Mouse (Mus musculus) central nervous system, embryonic 18 days (tissue): ENCODE measurements around the gene Otx2. TPM values are rescaled to one million over a fixed set of nuclear protein-coding genes. Genes with fewer than 3 reads are reported as not detected.

Experiments used
- polyA plus RNA-seq: library from polyadenylated mRNA; depleted of rRNA; stranded (reverse); fragments of >200 nt; gene quantifications from 2 replicates; pipeline ENCODE4 v1.2.3, GENCODE M21; 2012; rRNA removed

Otx2 gene
- 14.1 and 17.1 TPM in 2 replicates for polyA plus RNA-seq

GRCm38 (mm10) chr14:48673541-48673940 lies at the start of gene Otx2:
Gene Otx2 (minus strand): TSS chr14:48673819.

Other genes with a start within 250 kb of the Otx2 start
- 15.4 and 16.7 TPM in 2 replicates for gene Tmem260, start 227.7 kb downstream of the Otx2 start, polyA plus RNA-seq